Mouse (Mus musculus) erythroblast, adult 5-6 weeks (primary cell): Measurements from ENCODE around the gene Epm2a. TPM values are rescaled to one million over a fixed set of nuclear protein-coding genes. Genes with fewer than 3 reads are reported as not detected.

ENCODE experiments used
- ATAC-seq: replicated peaks from 2 replicates; pipeline ENCODE4 v1.8.0; 2016; ENCODE audit warnings: moderate number of reproducible peaks, mild to moderate bottlenecking, moderate TSS enrichment, inconsistent platforms; ENCODE audit not compliant: poor library complexity, low FRiP score, severe bottlenecking
- total RNA-seq, 2 experiments: library from RNA; stranded (forward) in 1 of 2; stranded (reverse) in 1 of 2; fragments of 150-400 nt in 1 of 2; fragments of 200-764, 138-1000 nt in 1 of 2; gene quantifications; 2 replicates each; pipeline versions ENCODE4 v1.2.3 to v1.2.4; 2015 to 2017; ENCODE audit warnings: low replicate concordance in 2 of 2

Epm2a gene
- total RNA-seq, 2 experiments from 2014 or later, result 0.77 to 1.1 TPM

DNA sequence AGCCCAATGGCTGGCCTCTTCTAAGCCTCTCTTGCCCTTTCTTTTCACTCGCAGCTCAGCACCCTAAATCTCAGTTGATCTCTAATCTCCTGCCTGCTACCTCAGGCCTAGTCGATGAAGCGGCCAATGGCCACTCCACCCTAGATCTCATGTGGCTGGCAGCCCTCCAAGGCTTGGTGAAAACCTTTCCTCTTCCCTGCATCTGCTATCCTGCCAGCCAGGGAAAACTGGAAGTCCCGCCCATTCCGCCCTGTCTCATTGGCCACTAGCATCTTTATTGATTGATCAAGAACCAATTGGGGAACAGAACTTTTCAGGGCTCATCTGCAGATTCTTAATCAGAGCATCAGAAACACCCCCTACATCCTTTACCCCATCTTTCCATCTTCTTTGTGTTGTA lies 67.7 kb downstream of the Epm2a start:
- no peak for ATAC-seq

DNA sequence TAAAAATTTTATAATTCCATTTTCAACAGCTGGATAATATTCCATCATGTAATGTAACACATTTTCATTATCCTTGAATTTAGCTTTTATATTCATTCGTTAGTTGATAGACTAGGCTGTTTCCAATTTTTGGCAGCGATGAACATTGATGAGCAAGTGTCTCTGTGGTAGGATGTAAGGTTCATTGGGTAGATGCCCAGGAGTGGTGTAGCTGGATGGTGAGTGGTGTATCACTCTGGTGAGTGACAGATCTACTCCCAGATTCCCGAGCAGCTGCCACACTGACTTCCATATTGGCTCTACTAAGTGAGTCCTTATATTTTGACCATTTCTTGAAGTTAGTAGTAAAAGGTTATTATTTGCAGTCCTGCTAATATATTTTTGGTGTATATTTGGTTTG lies 76.9 kb downstream of the Epm2a start:
- ATAC-seq, result no peak

DNA sequence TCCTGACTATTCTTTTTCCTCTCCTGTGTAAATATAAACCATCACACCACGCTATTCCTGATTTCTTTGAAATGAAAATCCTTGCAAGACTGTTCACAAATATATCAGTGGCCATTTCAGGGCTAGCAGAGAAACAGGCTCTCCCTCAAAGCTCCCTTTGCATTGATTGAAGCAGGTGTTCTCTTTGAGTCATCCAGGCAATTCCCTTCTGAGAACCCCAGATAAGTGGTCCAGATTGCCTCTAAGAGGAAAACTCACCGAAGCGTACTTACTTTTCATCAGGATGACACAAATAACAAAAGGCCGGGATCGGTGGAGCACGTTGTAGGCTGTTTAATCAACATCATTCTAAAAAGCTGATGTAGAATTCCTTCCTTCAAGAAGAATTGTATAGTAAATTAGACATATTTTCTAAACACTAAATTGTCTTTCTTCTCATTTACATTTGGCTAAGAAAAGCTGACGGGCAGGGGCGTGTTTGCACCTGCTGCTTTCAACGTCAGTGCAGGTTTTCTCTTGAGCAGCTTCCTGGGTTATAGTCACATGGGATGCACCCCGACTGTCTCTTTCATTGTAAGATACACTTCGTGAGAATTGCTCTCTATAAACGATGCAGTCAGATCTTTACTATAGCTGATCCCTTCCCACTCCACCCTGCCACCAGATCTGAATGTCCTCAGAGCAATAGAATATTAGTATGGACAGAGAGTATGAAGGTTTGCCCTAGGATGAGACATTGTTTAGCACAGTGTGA lies 86.0 kb downstream of the Epm2a start:
- no peak for ATAC-seq

DNA sequence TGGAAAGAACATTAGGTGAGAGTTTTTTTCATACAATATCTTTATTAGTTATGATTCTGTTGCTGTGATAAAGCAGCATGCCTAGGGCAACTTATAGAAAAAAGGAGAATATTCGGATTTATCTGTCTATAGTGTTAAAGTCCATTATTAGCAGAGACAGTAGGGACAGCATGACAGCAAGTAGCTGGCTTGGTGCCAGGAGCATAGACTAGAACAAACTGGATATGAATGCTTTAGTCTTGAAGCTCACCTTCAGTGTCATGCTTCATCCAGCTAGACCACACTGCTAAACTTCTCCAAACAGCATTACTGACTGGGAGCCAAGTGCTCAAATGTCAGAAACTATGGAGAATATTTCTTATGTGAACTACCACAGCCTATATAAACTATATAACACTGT lies 93.8 kb downstream of the Epm2a start:
- ATAC-seq, result no peak

DNA sequence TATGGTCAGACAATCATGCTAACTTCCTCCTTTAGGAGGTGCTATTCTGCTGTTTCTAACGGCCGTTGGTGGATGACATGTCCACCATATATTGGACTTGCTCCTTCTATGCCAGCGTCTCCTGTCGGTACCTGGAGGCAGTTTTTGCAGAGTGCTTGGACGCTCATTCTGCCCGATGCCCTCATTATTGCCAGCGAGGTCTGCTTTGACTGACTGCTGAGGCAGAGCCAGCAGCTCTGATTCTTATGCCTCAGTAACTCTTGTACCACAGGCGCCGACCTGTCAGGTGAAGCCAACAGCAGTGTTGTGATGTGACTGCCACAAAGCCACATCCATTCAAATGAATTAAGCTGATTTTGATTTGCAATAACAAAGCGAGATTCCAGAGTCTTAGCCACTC lies 95.3 kb downstream of the Epm2a start:
- ATAC-seq, result no peak

DNA sequence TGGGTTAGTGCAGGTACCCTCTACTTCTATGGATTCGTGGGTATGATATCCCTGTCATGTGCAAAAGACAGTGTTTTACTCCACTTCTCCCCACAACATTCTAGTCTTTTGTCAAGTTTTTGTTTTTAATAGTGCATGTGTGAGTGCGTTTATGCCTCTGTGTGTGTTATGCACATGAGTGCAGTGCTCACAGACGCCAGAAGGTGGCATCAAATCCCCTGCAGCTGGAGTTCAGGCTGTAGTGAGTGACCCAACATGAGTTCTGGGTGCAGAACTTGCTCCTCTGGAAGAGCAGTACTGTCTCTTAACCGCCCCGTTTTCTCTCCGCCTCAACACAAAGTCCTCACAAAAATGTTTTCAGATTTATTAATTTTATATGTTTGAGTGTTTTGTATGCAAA lies 96.1 kb downstream of the Epm2a start:
- ATAC-seq, result no peak

DNA sequence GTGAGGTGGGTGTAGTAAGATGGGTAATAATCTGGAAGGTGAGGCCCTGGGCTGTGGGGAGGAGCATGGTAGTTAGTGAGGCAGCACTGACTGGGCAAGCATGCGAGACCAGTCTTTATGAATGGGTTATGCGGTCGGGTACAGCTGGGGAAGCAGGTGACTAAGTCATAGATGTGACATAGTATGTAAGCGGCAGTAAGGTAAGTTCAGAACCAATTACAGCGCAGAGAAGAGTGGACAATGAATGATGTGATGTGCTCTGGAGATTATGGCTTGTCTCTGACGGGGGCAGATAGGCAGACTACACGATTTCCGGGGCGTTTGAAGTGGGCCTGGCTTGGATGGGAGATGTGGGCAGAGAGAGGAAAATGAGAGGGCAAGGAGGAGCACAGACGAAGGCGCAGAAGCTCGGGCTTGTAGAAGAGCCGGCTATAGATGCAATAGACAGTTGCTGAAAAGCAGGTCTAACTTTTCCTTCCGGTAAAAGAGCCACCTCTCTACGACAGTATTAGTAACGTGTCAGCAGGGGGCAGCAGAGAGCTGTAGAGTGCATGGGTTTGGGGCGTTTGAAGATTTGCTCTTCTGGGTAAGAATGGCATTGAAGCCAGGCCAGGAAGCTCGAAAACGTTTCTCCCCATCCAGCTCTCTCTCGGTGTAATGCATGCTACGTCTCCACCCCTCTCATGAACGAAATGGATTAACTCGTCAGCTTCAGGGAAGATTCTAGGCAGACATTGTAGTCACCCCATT lies 106.5 kb downstream of the Epm2a start:
- ATAC-seq, result no peak

DNA sequence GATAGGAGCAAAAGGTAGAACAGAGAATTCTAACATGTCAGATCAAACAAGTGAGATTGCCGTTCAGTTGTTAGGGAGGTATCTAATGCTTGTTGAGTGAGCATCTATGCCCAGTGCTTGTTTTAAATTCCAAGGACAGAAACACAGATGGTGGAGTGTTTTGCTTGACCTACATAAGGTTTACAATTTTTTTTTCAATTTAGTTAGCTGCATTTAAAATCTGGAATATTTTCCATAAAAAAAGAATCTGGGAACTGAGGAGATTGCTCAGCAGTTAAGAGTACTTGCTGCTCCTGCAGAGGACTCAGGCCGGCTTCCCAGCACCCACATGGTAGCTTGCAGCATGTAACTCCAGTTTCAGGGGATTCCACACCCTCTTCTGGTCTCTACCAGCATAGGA lies 109.3 kb downstream of the Epm2a start:
- no peak for ATAC-seq

DNA sequence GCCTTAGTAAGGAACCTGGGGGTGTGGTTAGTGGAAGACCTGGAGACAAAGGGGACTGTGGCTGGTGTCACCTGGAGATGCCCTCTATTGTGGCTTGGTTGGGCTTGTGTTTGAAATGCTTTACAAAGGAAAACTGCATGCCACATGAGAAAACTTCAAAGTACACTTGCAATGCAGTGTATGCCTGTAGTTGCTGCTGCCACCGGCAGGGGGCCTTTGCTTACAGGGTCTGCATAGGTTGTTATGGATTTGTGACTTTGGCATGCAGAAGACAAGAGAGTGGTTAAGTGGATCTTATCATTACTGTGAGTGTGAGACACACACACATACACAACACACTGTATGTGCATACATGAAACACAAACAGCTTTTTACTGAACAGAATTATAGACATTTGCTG lies 114.2 kb downstream of the Epm2a start:
- no peak for ATAC-seq

DNA sequence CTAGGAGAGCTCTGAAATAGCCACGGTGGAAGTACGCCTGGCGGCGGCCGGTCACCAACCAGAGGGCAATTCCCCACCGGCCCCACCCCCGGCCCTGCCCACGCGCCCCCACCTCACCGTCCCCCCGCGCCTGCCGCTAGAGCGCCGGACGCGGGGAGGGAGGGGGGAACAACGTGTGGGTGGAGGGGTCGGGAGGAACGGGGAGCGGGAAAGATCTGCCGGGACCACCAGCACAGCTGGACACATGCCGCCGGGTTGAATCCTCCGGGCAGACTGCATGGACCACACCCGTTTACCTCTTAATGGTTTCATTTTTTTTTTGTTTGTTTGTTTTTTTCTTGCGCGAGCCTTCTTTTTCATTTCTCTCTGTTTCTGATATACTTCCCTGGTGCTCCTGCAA lies 148.8 kb downstream of the Epm2a start:
- peak; percentile 99 for ATAC-seq

Other genes starting within 250 kb of the Epm2a start
- 2.9 and 7.5 TPM in 2 replicates for gene Shprh, start 194.0 kb upstream of the Epm2a start, total RNA-seq (2015; ENCODE audit: low replicate concordance)
- 6.8 TPM in 2 replicates for gene Shprh, start 194.0 kb upstream of the Epm2a start, total RNA-seq (2017; ENCODE audit: low replicate concordance)
- 358 and 372 TPM in 2 replicates for gene Fbxo30, start 62.1 kb upstream of the Epm2a start, total RNA-seq (2015; ENCODE audit: low replicate concordance)
- 591 and 674 TPM in 2 replicates for gene Fbxo30, start 62.1 kb upstream of the Epm2a start, total RNA-seq (2017; ENCODE audit: low replicate concordance)